Mouse (Mus musculus): ENCODE results near the gene Cdc7. TPM values are rescaled to one million over a fixed set of nuclear protein-coding genes. Genes with fewer than 3 reads are reported as not detected.

Gene Cdc7
- polyA plus RNA-seq, 1 experiment from 2014 or later, result 17.1 TPM

DNA sequence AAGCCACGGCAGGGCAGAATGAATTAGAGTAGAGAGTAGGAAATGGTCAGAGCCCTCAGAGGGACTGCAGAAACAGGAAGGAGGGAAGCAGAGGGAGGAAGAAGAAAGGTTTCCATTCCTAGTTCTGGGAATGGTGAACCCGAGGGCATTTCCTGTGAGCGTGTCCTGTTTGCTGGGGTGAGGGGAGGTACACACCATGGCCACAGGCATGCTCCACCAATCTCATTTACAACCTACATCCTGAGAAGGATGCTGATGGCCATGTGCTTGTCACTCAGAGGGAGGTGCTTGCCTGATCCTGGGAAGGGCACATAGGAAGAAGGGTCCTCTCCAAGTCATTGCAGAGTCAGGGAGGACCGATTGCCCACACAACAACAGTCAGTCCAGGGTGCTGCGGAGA lies 59.8 kb downstream of the Cdc7 start:
- Histone ChIP-seq H3K27ac (replicated peaks) (no peak overlapping the region), H3K4me1 (replicated peaks) (no peaks in the 10 kb centered on the region; the same call in 1 of the 2 replicates), H3K4me2 (no peak overlapping the region), H3K9ac (no peak overlapping the region), H3K36me3 (replicated peaks) (no peaks in the 10 kb centered on the region), H3K4me3 (replicated peaks) (no peak overlapping the region), H3K27me3 (peaks cover 19% of the 10 kb centered on the region; the same call in 1 of the 2 replicates), H3K9me3 (replicated peaks) (0 out of 2 replicates have a peak, but pooled peaks cover 2% of the 10 kb centered on the region)
- WGBS (ENCODE audit: insufficient replicate concordance), result 39% methylated on average over 5 of the region's 5 CpGs
- no peak for ATAC-seq (ENCODE audit: insufficient read depth)

DNA sequence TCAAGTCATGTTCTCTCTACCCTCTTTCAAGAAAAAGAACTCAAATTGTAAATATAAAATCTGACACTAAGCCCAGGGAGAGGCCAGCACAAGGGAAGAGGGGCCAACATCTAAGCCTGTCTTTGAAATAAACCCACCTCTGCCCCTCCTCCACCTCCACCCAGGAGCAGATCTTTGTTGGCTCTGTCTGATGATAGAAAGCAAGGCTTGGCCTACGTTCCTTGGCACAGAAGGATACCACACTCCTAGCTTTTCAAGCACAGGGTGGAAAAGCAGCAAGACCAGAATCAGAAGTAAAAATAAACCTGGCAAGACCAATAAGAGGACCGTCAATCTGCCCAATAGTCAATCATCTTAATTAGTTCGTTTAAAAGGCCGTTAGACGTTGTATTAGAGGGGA lies 61.2 kb downstream of the Cdc7 start:
- H3K27ac ChIP-seq (replicated peaks), result no peak overlapping the region
- WGBS (ENCODE audit: insufficient replicate concordance), result 74% methylated on average over 5 of the region's 5 CpGs
- H3K9me3 ChIP-seq (replicated peaks), result 0 out of 2 replicates have a peak, but pooled peaks cover 2% of the 10 kb centered on the region
- no peak overlapping the region for H3K4me3 ChIP-seq (replicated peaks)
- no peaks in the 10 kb centered on the region; the same call in 1 of the 2 replicates for H3K4me1 ChIP-seq (replicated peaks)
- no peak overlapping the region for H3K9ac ChIP-seq
- no peaks in the 10 kb centered on the region for H3K36me3 ChIP-seq (replicated peaks)
- peaks cover 19% of the 10 kb centered on the region; the same call in 1 of the 2 replicates for H3K27me3 ChIP-seq
- no peak overlapping the region for H3K4me2 ChIP-seq
- no peak for ATAC-seq (ENCODE audit: insufficient read depth)

DNA sequence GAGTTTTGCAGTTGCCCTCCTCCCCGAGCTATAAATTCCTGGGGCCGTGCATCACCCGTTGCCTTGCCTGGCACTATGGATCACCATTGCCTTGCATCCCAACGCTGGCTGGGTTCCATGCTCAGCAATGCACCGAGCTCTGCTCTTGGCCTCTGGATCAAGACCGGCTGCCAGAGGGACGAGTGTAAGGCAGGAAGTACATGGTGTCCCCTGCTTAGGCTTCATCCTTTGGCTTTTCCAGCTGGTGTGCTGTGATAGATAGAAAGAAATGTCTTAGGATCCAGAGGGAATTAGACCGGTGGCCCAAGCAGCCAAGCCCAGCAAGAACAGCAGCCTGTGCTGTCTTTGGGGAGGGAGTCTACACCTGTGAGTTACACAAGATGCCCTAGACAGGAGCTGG lies 61.7 kb downstream of the Cdc7 start:
- no peaks in the 10 kb centered on the region for H3K36me3 ChIP-seq (replicated peaks)
- H3K9ac ChIP-seq, result no peak overlapping the region
- WGBS (ENCODE audit: insufficient replicate concordance), result 69% methylated on average over 8 of the region's 8 CpGs
- H3K4me3 ChIP-seq (replicated peaks), result no peak overlapping the region
- 0 out of 2 replicates have a peak, but pooled peaks cover 2% of the 10 kb centered on the region for H3K9me3 ChIP-seq (replicated peaks)
- H3K4me2 ChIP-seq, result no peak overlapping the region
- no peak overlapping the region for H3K27ac ChIP-seq (replicated peaks)
- no peaks in the 10 kb centered on the region; the same call in 1 of the 2 replicates for H3K4me1 ChIP-seq (replicated peaks)
- ATAC-seq (ENCODE audit: insufficient read depth), result no peak
- H3K27me3 ChIP-seq, result peaks cover 19% of the 10 kb centered on the region; the same call in 1 of the 2 replicates

DNA sequence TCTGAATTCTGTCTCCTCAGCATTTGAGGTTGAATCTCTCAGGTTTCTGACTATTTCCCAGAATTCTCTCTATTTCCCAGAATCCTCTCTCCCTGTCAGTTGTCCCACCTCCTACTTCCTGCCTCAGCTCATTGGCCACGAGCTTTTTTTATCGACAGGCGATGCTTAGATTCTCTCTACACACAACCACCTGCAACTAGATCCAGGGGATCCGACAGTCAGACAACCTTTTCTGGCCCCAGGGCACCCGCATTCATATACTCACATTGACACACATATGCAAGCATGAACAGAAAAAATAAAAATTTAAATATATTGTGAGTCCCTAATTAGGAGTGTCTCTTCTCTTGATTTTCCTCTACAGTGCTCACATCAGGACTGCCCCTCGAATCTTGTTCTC lies 63.5 kb downstream of the Cdc7 start:
- WGBS (ENCODE audit: insufficient replicate concordance), result 61% methylated on average over 6 of the region's 6 CpGs
- Histone ChIP-seq H3K27ac (replicated peaks) (no peak overlapping the region), H3K4me3 (replicated peaks) (no peak overlapping the region), H3K4me2 (no peak overlapping the region), H3K9me3 (replicated peaks) (0 out of 2 replicates have a peak, but pooled peaks cover 2% of the 10 kb centered on the region), H3K27me3 (peaks cover 19% of the 10 kb centered on the region; the same call in 1 of the 2 replicates), H3K9ac (no peak overlapping the region), H3K36me3 (replicated peaks) (no peaks in the 10 kb centered on the region), H3K4me1 (replicated peaks) (no peaks in the 10 kb centered on the region)
- no peak for ATAC-seq (ENCODE audit: insufficient read depth)

DNA sequence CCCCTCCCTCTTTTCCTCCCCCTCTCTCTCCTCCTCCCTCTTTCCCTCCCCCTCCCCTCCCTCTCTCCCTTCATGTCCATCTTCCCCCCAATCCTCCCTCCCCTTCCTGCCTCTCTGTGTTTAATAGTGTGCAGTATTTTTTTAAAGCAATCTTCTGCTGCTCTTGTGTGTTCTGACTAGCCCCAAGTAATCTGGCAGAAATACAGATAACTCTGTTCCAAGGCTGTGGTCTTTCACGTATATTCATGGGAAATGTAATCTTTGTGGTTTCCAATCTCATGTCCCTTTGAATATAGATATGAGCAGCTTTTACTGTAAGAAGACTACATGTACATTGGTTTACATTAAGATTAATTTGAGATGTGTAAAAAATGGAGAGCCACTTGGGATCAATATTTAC lies 64.4 kb downstream of the Cdc7 start:
- H3K27ac ChIP-seq (replicated peaks), result no peak overlapping the region

DNA sequence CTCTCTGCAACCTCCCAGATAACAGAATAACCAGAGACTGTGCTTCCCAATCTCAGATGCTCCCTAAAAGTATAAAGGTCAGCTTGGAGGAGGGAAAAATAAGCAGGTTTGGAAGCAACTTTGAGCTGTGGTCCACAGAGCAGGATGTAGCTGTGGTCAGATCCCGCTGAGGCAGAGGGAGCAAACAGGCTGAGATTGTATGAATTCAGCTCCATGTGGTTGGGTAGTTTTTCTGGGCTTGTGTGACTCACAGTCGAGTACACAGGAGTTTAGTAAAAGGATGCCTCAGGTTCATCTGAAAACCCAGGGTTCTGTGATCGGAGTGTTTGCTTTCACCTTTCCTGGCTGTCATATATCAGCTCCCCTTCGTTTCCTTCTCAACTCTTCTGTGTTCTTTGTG lies 65.7 kb downstream of the Cdc7 start:
- WGBS (ENCODE audit: insufficient replicate concordance), result 36% methylated on average over 4 of the region's 4 CpGs
- Histone ChIP-seq H3K9ac (no peak overlapping the region), H3K27me3 (peaks cover 9% of the 10 kb centered on the region; the same call in 1 of the 2 replicates), H3K9me3 (replicated peaks) (no peaks in the 10 kb centered on the region), H3K4me2 (no peak overlapping the region), H3K4me3 (replicated peaks) (no peak overlapping the region), H3K4me1 (replicated peaks) (no peaks in the 10 kb centered on the region; the same call in 1 of the 2 replicates), H3K27ac (replicated peaks) (no peak overlapping the region), H3K36me3 (replicated peaks) (no peaks in the 10 kb centered on the region)
- ATAC-seq (ENCODE audit: insufficient read depth), result no peak

More for the DNA sequence above, 64.4 kb downstream of the Cdc7 start:
- 10% methylated on average over 1 of the region's 1 CpGs for WGBS (ENCODE audit: insufficient replicate concordance)
- no peak for ATAC-seq (ENCODE audit: insufficient read depth)
- no peaks in the 10 kb centered on the region for H3K9me3 ChIP-seq (replicated peaks)
- H3K27me3 ChIP-seq, result peaks cover 19% of the 10 kb centered on the region; the same call in 1 of the 2 replicates
- no peak overlapping the region for H3K4me3 ChIP-seq (replicated peaks)
- no peaks in the 10 kb centered on the region for H3K36me3 ChIP-seq (replicated peaks)
- no peak overlapping the region for H3K9ac ChIP-seq
- no peaks in the 10 kb centered on the region; the same call in 1 of the 2 replicates for H3K4me1 ChIP-seq (replicated peaks)
- H3K4me2 ChIP-seq, result no peak overlapping the region

DNA sequence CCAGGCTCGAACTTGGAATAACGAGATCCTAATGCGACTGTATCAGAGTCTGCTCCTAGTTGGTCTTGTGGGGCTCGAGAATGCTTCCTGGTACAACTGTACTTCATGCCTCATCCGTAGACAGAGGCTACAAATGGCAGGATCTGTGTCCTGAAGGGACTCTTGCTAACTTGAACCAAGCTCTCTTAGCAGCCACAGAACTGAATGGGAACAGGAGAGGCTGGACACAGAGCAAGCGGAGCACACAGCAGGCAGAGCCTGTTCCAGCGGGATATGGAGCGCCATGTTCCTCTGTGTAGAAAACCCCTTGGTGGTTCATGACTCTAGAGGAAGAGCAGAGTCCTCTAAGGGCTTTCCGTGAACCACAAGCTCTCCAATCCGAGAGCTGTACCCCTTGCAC lies 66.7 kb downstream of the Cdc7 start:
- Histone ChIP-seq H3K36me3 (replicated peaks) (no peaks in the 10 kb centered on the region), H3K4me2 (no peak overlapping the region), H3K27ac (replicated peaks) (no peak overlapping the region), H3K4me3 (replicated peaks) (no peak overlapping the region), H3K9me3 (replicated peaks) (no peaks in the 10 kb centered on the region), H3K9ac (no peak overlapping the region), H3K27me3 (peaks cover 4% of the 10 kb centered on the region; the same call in 1 of the 2 replicates), H3K4me1 (replicated peaks) (no peaks in the 10 kb centered on the region; the same call in 1 of the 2 replicates)
- ATAC-seq (ENCODE audit: insufficient read depth), result no peak
- WGBS (ENCODE audit: insufficient replicate concordance), result 66% methylated on average over 10 of the region's 10 CpGs

Other genes with a start within 250 kb of the Cdc7 start
- not detected in 2 replicates for gene Hfm1, start 38.0 kb upstream of the Cdc7 start, polyA plus RNA-seq (2015; fragmentation: Nextera tagmentation; extraction: Ambion mirVana)

Data from liver, embryonic 15.5 days (tissue).